9 mouse cellular contexts compared by ENCODE assay signal in the genomic region with DNA sequence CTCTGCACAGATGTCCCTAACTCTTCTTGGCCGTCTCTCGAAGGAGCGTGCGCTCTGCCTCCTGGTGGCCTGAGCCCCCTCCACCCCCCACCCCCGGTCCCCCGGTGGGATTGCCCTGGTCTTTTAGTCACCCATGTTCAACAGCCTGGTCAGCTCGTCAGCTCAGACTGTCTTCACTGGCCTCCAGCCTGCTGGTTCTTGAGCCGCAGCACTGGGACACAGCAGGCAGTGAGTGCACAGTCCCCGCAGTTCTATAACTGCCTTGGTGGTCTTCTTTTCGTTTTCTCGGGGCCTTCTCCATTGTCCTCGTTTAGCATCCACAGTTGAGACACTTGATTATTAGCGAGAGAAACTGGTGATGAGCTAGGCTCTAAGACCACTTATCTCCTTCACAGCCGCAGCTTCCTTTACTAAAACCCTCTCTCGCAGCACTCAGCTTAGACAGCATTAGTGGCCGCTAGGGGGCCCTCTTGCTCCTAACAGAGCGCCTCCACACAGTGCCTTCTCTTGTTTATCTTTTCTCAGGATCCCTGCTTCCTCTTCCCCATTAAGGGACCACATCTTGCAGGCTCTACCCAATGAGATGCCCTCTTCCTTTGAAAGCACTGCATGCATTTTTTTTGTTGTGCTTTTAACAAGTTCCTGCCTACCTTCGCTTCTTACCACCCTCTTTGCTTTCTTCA. TPM values are rescaled to one million over a fixed set of nuclear protein-coding genes. Genes with fewer than 3 reads are reported as not detected.
DNase-seq lines count a peak whose midpoint lies in the region; ATAC-seq and TF ChIP-seq lines count a peak whose summit lies in the region.
"Had no signal": no experiment of that assay in that cellular context is flagged by ENCODE, and none has a peak within 500 bp of the region (broad histone marks: within the 10 kb centered on the region; RNA-seq: fewer than 3 reads in every experiment).

No protein-coding gene starts in this region.

- H3K4me1 ChIP-seq in hindbrain, embryonic 14.5 days (replicated peaks; ENCODE audit: control insufficient read depth, insufficient read depth, low read length) = peaks cover 4% of the 10 kb centered on the region

- DNase-seq in Patski (ENCODE audit: low read depth, low spot score) = no peak
- DNase-seq in cerebellum, adult 9-11 months = peak; percentile 63
- peak; percentile 56 to 59 for DNase-seq in frontal cortex, postnatal 36 days (ENCODE audit: low spot score in 2 of 2)
- peak; percentile 86 for DNase-seq in hindbrain, embryonic 14.5 days (ENCODE audit: low spot score)
- DNase-seq in left cerebral cortex, adult 18-20 months (ENCODE audit: low spot score in 2 of 2) = peak; percentile 55 to 79
- DNase-seq in right cerebral cortex, postnatal 14 days = peak; percentile 91
- peak; percentile 58 to 87 for DNase-seq in urinary bladder, postnatal 4 days (ENCODE audit: low spot score in 2 of 2)

- POLR2A ChIA-PET in Patski (lab: Charles Lee) = no interaction called here

- H3K9me3 ChIP-seq in hindbrain, embryonic 14.5 days (ENCODE audit: control insufficient read depth, low read length) = no peaks in the 10 kb centered on the region

- 25% methylated on average over 18 of the region's 18 CpGs for WGBS in hindbrain, embryonic 14.5 days

- peak overlapping the region; percentile 13; the same call in 1 of the 2 replicates for H3K4me2 ChIP-seq in hindbrain, embryonic 14.5 days (replicated peaks)

- ATAC-seq in Patski = no peak
- peak; percentile 77; the same call in 1 of the 2 replicates for ATAC-seq in hindbrain, embryonic 14.5 days (ENCODE audit: low FRiP score)
- peak; percentile 95 for ATAC-seq in megakaryocyte progenitor cell, adult 5-6 weeks (replicated peaks; ENCODE audit: poor library complexity)

- H3K36me3 ChIP-seq in hindbrain, embryonic 14.5 days (replicated peaks; ENCODE audit: control insufficient read depth, insufficient read depth) = no peaks in the 10 kb centered on the region

- H3K9ac ChIP-seq in hindbrain, embryonic 14.5 days = no peak overlapping the region

- no peak overlapping the region for H3K4me3 ChIP-seq in hindbrain, embryonic 14.5 days (replicated peaks; ENCODE audit: low read length)

- H3K27me3 ChIP-seq in Patski = no peaks in the 10 kb centered on the region
- H3K27me3 ChIP-seq in hindbrain, embryonic 14.5 days (ENCODE audit: control insufficient read depth, insufficient read depth, low read length) = no peaks in the 10 kb centered on the region

- peak; percentile 73 for TF ChIP-seq CTCF in Patski (IDR thresholded peaks at IDR 0.05)

- in situ Hi-C loops in Patski (cut with MboI; ENCODE audit: low pct_unique_long_range_greater_than_20kb) = loop anchor here (10.0 kb wide), 1 partner anchor 592 kb away; no protein-coding TSS in a partner anchor

- CTCF ChIA-PET in Patski (lab: Charles Lee) = interaction anchor here (0.9 to 1.9 kb wide), 2 partner anchors 9 to 11 kb away, joined by 3 to 11 read pairs; no protein-coding TSS in a partner anchor

- no peak overlapping the region for H3K27ac ChIP-seq in hindbrain, embryonic 14.5 days
- H3K27ac ChIP-seq: macrophage had no signal

RNA-seq across cellular contexts. Expression of gene Tsc22d1, which starts 52.0 kb away (rescaled TPM):
- polyA plus RNA-seq in Patski (2021) = 4,339 TPM
- polyA plus RNA-seq in hindbrain, embryonic 14.5 days (2014; fragmentation: Nextera tagmentation; extraction: Ambion mirVana) = 891 and 894 TPM in 2 replicates
- 100 to 1,000 TPM; 555 to 587 TPM for total RNA-seq in left cerebral cortex, adult 18-20 months (2021)
- total RNA-seq in megakaryocyte progenitor cell, adult 5-6 weeks (2015) = 44.8 and 46.4 TPM in 2 replicates
- total RNA-seq in megakaryocyte progenitor cell, adult 5-6 weeks (2017) = 32.6 and 36.5 TPM in 2 replicates

Comparison
In these comparisons a context has a peak if more than half of its experiments do, and no peak if none do; other contexts are left out.
1. RNA of gene Tsc22d1, which starts 52.0 kb away (total RNA-seq): 555 to 587 TPM in left cerebral cortex, adult 18-20 months; 32.6 to 46.4 TPM in megakaryocyte progenitor cell, adult 5-6 weeks; every median in the first group is over 10 times any median in the second.